Mouse (Mus musculus) midbrain, postnatal 0 days (tissue): ENCODE results near the gene Asap2. TPM values are rescaled to one million over a fixed set of nuclear protein-coding genes. Genes with fewer than 3 reads are reported as not detected.

Experiments
- ATAC-seq: fragments of 200-750 bp; cut with Nextera tagmentation; 2 replicates; pipeline ENCODE4 v1.8.0; 2017; ENCODE audit warnings: moderate number of reproducible peaks, mild to moderate bottlenecking, moderate TSS enrichment, moderate library complexity; ENCODE audit not compliant: low FRiP score
- DNase-seq: peaks from one replicate; pipeline ENCODE4 v3.0.0-alpha.2; 2015; ENCODE audit warnings: low spot score
- H3K27ac ChIP-seq: fragments of 300-500 bp; sonication (generic); 2 replicates; pipeline ENCODE4 v1.5.1; 2014; ENCODE audit warnings: low read depth, mild to moderate bottlenecking, low read length, mixed read lengths
- H3K27me3 ChIP-seq: fragments of 300-500 bp; sonication (generic); 2 replicates; pipeline ENCODE4 v1.6.1; 2014; ENCODE audit warnings: low read length, control low read depth, mixed read lengths; ENCODE audit not compliant: insufficient read depth
- H3K36me3 ChIP-seq: fragments of 300-500 bp; sonication (generic); 2 replicates; pipeline ENCODE4 v1.6.1; 2014; ENCODE audit warnings: low read length, control low read depth, mixed read lengths; ENCODE audit not compliant: insufficient read depth
- H3K4me1 ChIP-seq: fragments of 300-500 bp; sonication (generic); 2 replicates; pipeline ENCODE4 v1.6.1; 2014; ENCODE audit warnings: mild to moderate bottlenecking, control low read depth, antibody characterized with exemption, low read length, mixed read lengths; ENCODE audit not compliant: insufficient read depth
- H3K4me2 ChIP-seq: fragments of 300-500 bp; sonication (generic); 2 replicates; pipeline ENCODE4 v1.6.1; 2014; ENCODE audit warnings: low read depth, mild to moderate bottlenecking, low read length, mixed read lengths; ENCODE audit not compliant: poor library complexity, severe bottlenecking
- H3K4me3 ChIP-seq: fragments of 300-500 bp; sonication (generic); 2 replicates; pipeline ENCODE4 v1.5.1; 2014; ENCODE audit warnings: low read depth, mild to moderate bottlenecking, low read length, moderate library complexity
- H3K9ac ChIP-seq: fragments of 300-500 bp; sonication (generic); replicated peaks from 2 replicates; pipeline ENCODE4 v1.6.1; 2014; ENCODE audit warnings: mild to moderate bottlenecking, low read length, moderate library complexity, mixed read lengths; ENCODE audit not compliant: poor library complexity, severe bottlenecking
- H3K9me3 ChIP-seq: fragments of 300-500 bp; sonication (generic); 2 replicates; pipeline ENCODE4 v1.6.1; 2016; ENCODE audit warnings: low read length, control low read depth
- CTCF ChIP-seq: IDR thresholded peaks from 2 replicates; pipeline ENCODE4 v1.5.1; 2016; ENCODE audit warnings: antibody characterized with exemption, mild to moderate bottlenecking
- WGBS: fragments of 180-500 bp; shearing (Covaris S2); extraction: QIAGEN DNeasy Blood & Tissue Kit; methylation state at CpG from one replicate; pipeline ENCODE4 v1.1.7; 2014; 5-methylcytosine and 5-hydroxymethylcytosine counted together
- polyA plus RNA-seq: library from polyadenylated mRNA; unstranded; fragments of >200 nt; fragmentation: Nextera tagmentation; extraction: Ambion mirVana; gene quantifications from 2 replicates; pipeline ENCODE4 v1.2.1, GENCODE M21; 2015
- total RNA-seq: library from RNA; depleted of rRNA; stranded (reverse); fragments of >200 nt; gene quantifications from 2 replicates; pipeline ENCODE4 v1.2.3, GENCODE M21; 2014

Asap2 gene
- total and polyA plus RNA-seq, 2 experiments from 2014 or later, result 14.7 to 21.3 TPM

GRCm38 (mm10) chr12:21123647-21124046, 133.4 kb downstream of the Asap2 start:
- DNase-seq (no peak), ATAC-seq (no peak)
- peaks cover 9% of the 10 kb centered on the region; the same call in 1 of the 2 replicates for H3K4me1 ChIP-seq
- no peak overlapping the region for H3K4me2 ChIP-seq
- H3K9me3 ChIP-seq, result no peaks in the 10 kb centered on the region
- H3K9ac ChIP-seq, result no peak overlapping the region
- TF ChIP-seq CTCF, result no peak
- H3K36me3 ChIP-seq, result no peaks in the 10 kb centered on the region
- 89% methylated on average over 5 of the region's 5 CpGs for WGBS
- H3K27me3 ChIP-seq, result no peaks in the 10 kb centered on the region
- no peak overlapping the region for H3K4me3 ChIP-seq
- no peak overlapping the region for H3K27ac ChIP-seq

GRCm38 (mm10) chr12:21125675-21126470, 135.6 kb downstream of the Asap2 start:
- TF ChIP-seq CTCF, result no peak
- 57% methylated on average over 10 of the region's 10 CpGs for WGBS
- H3K9me3 ChIP-seq, result no peaks in the 10 kb centered on the region
- DNase-seq, result no peak
- peak overlapping the region; percentile 51; the same call in 1 of the 2 replicates for H3K27ac ChIP-seq
- 0 out of 2 replicates have a peak overlapping the region, but pooled peaks have one; percentile 39 for H3K9ac ChIP-seq
- ATAC-seq, result no peak; the same call in 1 of the 2 replicates
- H3K4me2 ChIP-seq, result no peak overlapping the region
- H3K4me1 ChIP-seq, result peaks cover 12% of the 10 kb centered on the region; the same call in 1 of the 2 replicates
- no peaks in the 10 kb centered on the region for H3K27me3 ChIP-seq
- H3K4me3 ChIP-seq, result no peak overlapping the region
- no peaks in the 10 kb centered on the region for H3K36me3 ChIP-seq

GRCm38 (mm10) chr12:21126516-21126915, 136.3 kb downstream of the Asap2 start:
- Histone ChIP-seq H3K9ac (no peak overlapping the region), H3K4me1 (peaks cover 15% of the 10 kb centered on the region; the same call in 1 of the 2 replicates)
- TF ChIP-seq CTCF, result no peak

GRCm38 (mm10) chr12:21128930-21129869, 138.9 kb downstream of the Asap2 start:
- no peak for DNase-seq
- Histone ChIP-seq H3K36me3 (no peaks in the 10 kb centered on the region), H3K4me2 (no peak overlapping the region), H3K27ac (no peak overlapping the region), H3K9me3 (no peaks in the 10 kb centered on the region), H3K4me3 (no peak overlapping the region), H3K4me1 (peaks cover 27% of the 10 kb centered on the region), H3K9ac (no peak overlapping the region), H3K27me3 (no peaks in the 10 kb centered on the region)
- ATAC-seq, result no peak
- 83% methylated on average over 9 of the region's 9 CpGs for WGBS
- TF ChIP-seq CTCF, result no peak

More at GRCm38 (mm10) chr12:21126516-21126915, 136.3 kb downstream of the Asap2 start:
- 68% methylated on average over 4 of the region's 4 CpGs for WGBS
- H3K4me3 ChIP-seq, result no peak overlapping the region
- no peaks in the 10 kb centered on the region for H3K36me3 ChIP-seq
- no peak overlapping the region for H3K4me2 ChIP-seq
- H3K9me3 ChIP-seq, result no peaks in the 10 kb centered on the region
- no peak overlapping the region for H3K27ac ChIP-seq
- no peaks in the 10 kb centered on the region for H3K27me3 ChIP-seq
- DNase-seq (no peak), ATAC-seq (no peak)

GRCm38 (mm10) chr12:21130274-21130823, 140.1 kb downstream of the Asap2 start:
- no peak overlapping the region for H3K4me2 ChIP-seq
- WGBS, result 63% methylated on average over 10 of the region's 10 CpGs
- ATAC-seq, result no peak
- TF ChIP-seq CTCF, result no peak
- peaks cover 26% of the 10 kb centered on the region for H3K4me1 ChIP-seq
- no peaks in the 10 kb centered on the region for H3K9me3 ChIP-seq
- H3K36me3 ChIP-seq, result no peaks in the 10 kb centered on the region
- no peak for DNase-seq
- H3K4me3 ChIP-seq, result no peak overlapping the region
- H3K9ac ChIP-seq, result no peak overlapping the region
- no peak overlapping the region for H3K27ac ChIP-seq
- no peaks in the 10 kb centered on the region for H3K27me3 ChIP-seq
